Mouse (Mus musculus): ENCODE data around the gene Vav3. TPM values are rescaled to one million over a fixed set of nuclear protein-coding genes. Genes with fewer than 3 reads are reported as not detected.

The Vav3 gene
- polyA plus RNA-seq, 1 experiment = 2.2 TPM

DNA sequence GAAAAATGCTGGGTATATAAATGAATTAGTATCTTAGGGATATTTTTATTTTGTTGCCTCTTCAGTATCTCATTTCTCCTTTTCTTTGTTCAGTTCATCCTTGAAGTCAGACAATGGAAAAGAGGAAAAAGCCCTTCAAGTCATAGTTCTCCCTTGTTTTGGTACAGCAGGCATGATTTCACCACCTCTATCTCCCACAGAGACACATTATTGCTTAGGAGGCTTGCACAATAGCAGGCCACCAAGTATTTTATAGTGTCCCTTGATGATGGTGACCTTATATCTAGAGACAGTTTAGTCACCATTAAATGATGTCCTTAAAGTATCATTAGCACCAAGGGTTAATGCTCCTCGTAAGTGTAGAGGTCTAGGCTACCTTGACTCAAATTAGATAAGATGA, 171.4 kb downstream of the Vav3 start:
- TF ChIP-seq CTCF (IDR thresholded peaks at IDR 0.05; ENCODE audit: control insufficient read depth, insufficient read depth, insufficient read length) = no peak
- no peak for TF ChIP-seq MYOG (IDR thresholded peaks at IDR 0.05; ENCODE audit: control insufficient read depth, extremely low read depth, insufficient read length)
- TF ChIP-seq MYOD1 (IDR thresholded peaks at IDR 0.05; ENCODE audit: control insufficient read depth, insufficient read length, low read depth) = no peak
- TF ChIP-seq FOSL1 (IDR thresholded peaks at IDR 0.05; ENCODE audit: insufficient read depth, low read length, poor library complexity, severe bottlenecking) = no peak
- no peak for TF ChIP-seq USF1 (IDR thresholded peaks at IDR 0.05; ENCODE audit: low read depth)
- Histone ChIP-seq H3K27me3 (ENCODE audit: control insufficient read depth, insufficient read depth, insufficient read length) (no peaks in the 10 kb centered on the region), H3K4me3 (ENCODE audit: insufficient read depth, poor library complexity, severe bottlenecking) (no peak overlapping the region)

DNA sequence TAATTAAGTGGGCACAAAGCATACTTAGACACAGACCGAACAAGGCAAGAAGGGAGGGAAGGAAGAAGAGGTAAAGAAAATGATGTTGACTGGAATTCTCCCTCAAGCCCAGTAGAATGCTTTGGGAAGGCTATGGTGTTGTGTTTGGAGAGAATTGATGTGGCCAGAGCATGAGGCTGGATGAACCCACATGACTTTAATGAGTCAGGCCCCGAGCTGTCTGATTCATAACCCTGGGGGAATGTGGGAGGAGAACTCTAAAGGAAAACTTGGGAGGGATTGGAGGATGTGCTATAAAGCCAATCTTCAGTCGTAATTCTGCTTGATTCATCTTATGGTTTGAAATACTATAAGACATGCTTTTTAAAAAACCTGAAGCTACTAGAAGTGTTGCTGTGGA, 175.0 kb downstream of the Vav3 start:
- H3K79me2 ChIP-seq (ENCODE audit: control insufficient read depth, insufficient read depth) = no peaks in the 10 kb centered on the region
- no peak overlapping the region for H3K4me3 ChIP-seq (ENCODE audit: insufficient read depth, poor library complexity, severe bottlenecking)
- no peaks in the 10 kb centered on the region for H3K27me3 ChIP-seq (ENCODE audit: control insufficient read depth, insufficient read depth, insufficient read length)
- peak; percentile 90 for TF ChIP-seq FOSL1 (IDR thresholded peaks at IDR 0.05; ENCODE audit: insufficient read depth, low read length, poor library complexity, severe bottlenecking)
- peak; percentile 66 for TF ChIP-seq USF1 (IDR thresholded peaks at IDR 0.05; ENCODE audit: low read depth)
- no peak for TF ChIP-seq CEBPB (IDR thresholded peaks at IDR 0.05; ENCODE audit: low read depth)
- TF ChIP-seq MAX (IDR thresholded peaks at IDR 0.05) = peak; percentile 97
- no peak overlapping the region for H3ac ChIP-seq (ENCODE audit: control insufficient read depth, insufficient read length, low read depth)
- H3K79me3 ChIP-seq (ENCODE audit: low read depth) = no peaks in the 10 kb centered on the region
- no peaks in the 10 kb centered on the region for H3K36me3 ChIP-seq (ENCODE audit: control insufficient read depth, insufficient read depth)

More for the DNA sequence above, 171.4 kb downstream of the Vav3 start:
- H3K36me3 ChIP-seq (ENCODE audit: control insufficient read depth, insufficient read depth) = no peaks in the 10 kb centered on the region
- H3ac ChIP-seq (ENCODE audit: control insufficient read depth, insufficient read length, low read depth) = no peak overlapping the region
- H3K79me3 ChIP-seq (ENCODE audit: low read depth) = no peaks in the 10 kb centered on the region
- H3K79me2 ChIP-seq (ENCODE audit: control insufficient read depth, insufficient read depth) = no peaks in the 10 kb centered on the region

- TF ChIP-seq MAX (IDR thresholded peaks at IDR 0.05) (no peak), CTCF (IDR thresholded peaks at IDR 0.05; ENCODE audit: control insufficient read depth, insufficient read depth, insufficient read length) (no peak), CEBPB (IDR thresholded peaks at IDR 0.05; ENCODE audit: low read depth) (no peak), MYOD1 (IDR thresholded peaks at IDR 0.05; ENCODE audit: control insufficient read depth, insufficient read length, low read depth) (no peak), MYOG (IDR thresholded peaks at IDR 0.05; ENCODE audit: control insufficient read depth, extremely low read depth, insufficient read length) (no peak), FOSL1 (IDR thresholded peaks at IDR 0.05; ENCODE audit: insufficient read depth, low read length, poor library complexity, severe bottlenecking) (no peak), USF1 (IDR thresholded peaks at IDR 0.05; ENCODE audit: low read depth) (no peak)
- no peaks in the 10 kb centered on the region for H3K79me2 ChIP-seq (ENCODE audit: control insufficient read depth, insufficient read depth)
- H3ac ChIP-seq (ENCODE audit: control insufficient read depth, insufficient read length, low read depth) = no peak overlapping the region
- H3K4me3 ChIP-seq (ENCODE audit: insufficient read depth, poor library complexity, severe bottlenecking) = no peak overlapping the region
- H3K27me3 ChIP-seq (ENCODE audit: control insufficient read depth, insufficient read depth, insufficient read length) = no peaks in the 10 kb centered on the region
- H3K36me3 ChIP-seq (ENCODE audit: control insufficient read depth, insufficient read depth) = no peaks in the 10 kb centered on the region
- H3K79me3 ChIP-seq (ENCODE audit: low read depth) = no peaks in the 10 kb centered on the region
Measured at GRCm38 (mm10) chr3:109516372-109516771, 175.9 kb downstream of the Vav3 start.

GRCm38 (mm10) chr3:109522115-109522514, 181.7 kb downstream of the Vav3 start:
- no peaks in the 10 kb centered on the region for H3K79me2 ChIP-seq (ENCODE audit: control insufficient read depth, insufficient read depth)
- H3K4me3 ChIP-seq (ENCODE audit: insufficient read depth, poor library complexity, severe bottlenecking) = no peak overlapping the region
- no peaks in the 10 kb centered on the region for H3K36me3 ChIP-seq (ENCODE audit: control insufficient read depth, insufficient read depth)
- H3K79me3 ChIP-seq (ENCODE audit: low read depth) = no peaks in the 10 kb centered on the region
- no peaks in the 10 kb centered on the region for H3K27me3 ChIP-seq (ENCODE audit: control insufficient read depth, insufficient read depth, insufficient read length)
- TF ChIP-seq FOSL1 (IDR thresholded peaks at IDR 0.05; ENCODE audit: insufficient read depth, low read length, poor library complexity, severe bottlenecking) (no peak), MYOD1 (IDR thresholded peaks at IDR 0.05; ENCODE audit: control insufficient read depth, insufficient read length, low read depth) (no peak), MAX (IDR thresholded peaks at IDR 0.05) (no peak), CTCF (IDR thresholded peaks at IDR 0.05; ENCODE audit: control insufficient read depth, insufficient read depth, insufficient read length) (no peak), USF1 (IDR thresholded peaks at IDR 0.05; ENCODE audit: low read depth) (no peak), MYOG (IDR thresholded peaks at IDR 0.05; ENCODE audit: control insufficient read depth, extremely low read depth, insufficient read length) (no peak), CEBPB (IDR thresholded peaks at IDR 0.05; ENCODE audit: low read depth) (no peak)
- no peak overlapping the region for H3ac ChIP-seq (ENCODE audit: control insufficient read depth, insufficient read length, low read depth)

GRCm38 (mm10) chr3:109525825-109526224, 185.4 kb downstream of the Vav3 start:
- H3K27me3 ChIP-seq (ENCODE audit: control insufficient read depth, insufficient read depth, insufficient read length) = no peaks in the 10 kb centered on the region
- no peaks in the 10 kb centered on the region for H3K79me2 ChIP-seq (ENCODE audit: control insufficient read depth, insufficient read depth)
- no peaks in the 10 kb centered on the region for H3K36me3 ChIP-seq (ENCODE audit: control insufficient read depth, insufficient read depth)
- H3K79me3 ChIP-seq (ENCODE audit: low read depth) = no peaks in the 10 kb centered on the region
- no peak overlapping the region for H3ac ChIP-seq (ENCODE audit: control insufficient read depth, insufficient read length, low read depth)
- no peak overlapping the region for H3K4me3 ChIP-seq (ENCODE audit: insufficient read depth, poor library complexity, severe bottlenecking)
- TF ChIP-seq MYOD1 (IDR thresholded peaks at IDR 0.05; ENCODE audit: control insufficient read depth, insufficient read length, low read depth) (no peak), USF1 (IDR thresholded peaks at IDR 0.05; ENCODE audit: low read depth) (no peak), FOSL1 (IDR thresholded peaks at IDR 0.05; ENCODE audit: insufficient read depth, low read length, poor library complexity, severe bottlenecking) (no peak), CEBPB (IDR thresholded peaks at IDR 0.05; ENCODE audit: low read depth) (no peak), MYOG (IDR thresholded peaks at IDR 0.05; ENCODE audit: control insufficient read depth, extremely low read depth, insufficient read length) (no peak), MAX (IDR thresholded peaks at IDR 0.05) (no peak)

GRCm38 (mm10) chr3:109526246-109526645, 185.8 kb downstream of the Vav3 start:
- H3K36me3 ChIP-seq (ENCODE audit: control insufficient read depth, insufficient read depth) = no peaks in the 10 kb centered on the region
- H3K4me3 ChIP-seq (ENCODE audit: insufficient read depth, poor library complexity, severe bottlenecking) = no peak overlapping the region
- H3K79me3 ChIP-seq (ENCODE audit: low read depth) = no peaks in the 10 kb centered on the region
- no peaks in the 10 kb centered on the region for H3K79me2 ChIP-seq (ENCODE audit: control insufficient read depth, insufficient read depth)
- no peaks in the 10 kb centered on the region for H3K27me3 ChIP-seq (ENCODE audit: control insufficient read depth, insufficient read depth, insufficient read length)
- TF ChIP-seq MAX (IDR thresholded peaks at IDR 0.05) (no peak), FOSL1 (IDR thresholded peaks at IDR 0.05; ENCODE audit: insufficient read depth, low read length, poor library complexity, severe bottlenecking) (no peak), CTCF (IDR thresholded peaks at IDR 0.05; ENCODE audit: control insufficient read depth, insufficient read depth, insufficient read length) (peak; percentile 6)
- no peak overlapping the region for H3ac ChIP-seq (ENCODE audit: control insufficient read depth, insufficient read length, low read depth)

All from C2C12 (cell line).